ENCODE assay signal across 7 mouse cellular contexts in the genomic region with DNA sequence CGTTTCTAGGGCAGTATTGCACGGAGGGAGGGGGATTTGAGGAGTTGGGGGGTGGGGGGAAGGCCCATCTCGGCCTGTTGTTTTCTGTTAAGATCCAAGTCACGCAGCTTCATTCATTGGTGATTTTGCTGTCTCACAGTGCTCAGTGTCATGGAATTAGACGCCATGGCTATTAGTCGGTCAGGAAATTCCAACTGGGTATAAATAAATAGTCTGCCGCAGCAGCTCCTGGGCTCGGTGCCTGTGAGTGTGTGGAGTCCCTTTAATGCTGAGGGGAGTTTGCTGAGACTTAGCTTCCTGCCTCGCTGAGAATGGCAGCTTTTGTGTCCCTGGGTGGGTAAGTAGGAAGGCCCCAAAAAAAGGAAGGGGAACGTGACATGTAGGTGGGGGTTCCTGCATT.
DNase-seq lines count a peak whose midpoint lies in the region; ATAC-seq and TF ChIP-seq lines count a peak whose summit lies in the region.

No protein-coding gene starts in this region.

- peak overlapping the region; percentile 72 for H3K27ac ChIP-seq in hindbrain, embryonic 16.5 days (ENCODE audit: low read depth, low read length)
- peak overlapping the region; percentile 86 for H3K27ac ChIP-seq in lung, embryonic 14.5 days (ENCODE audit: low read depth)
- peak overlapping the region; percentile 79 for H3K27ac ChIP-seq in stomach, embryonic 16.5 days (ENCODE audit: low read length)

- H3K4me1 ChIP-seq in hindbrain, embryonic 16.5 days (ENCODE audit: control insufficient read depth, insufficient read depth, low read depth, low read length) = peaks cover 10% of the 10 kb centered on the region
- peaks cover 11% of the 10 kb centered on the region; the same call in 1 of the 2 replicates for H3K4me1 ChIP-seq in lung, embryonic 14.5 days (ENCODE audit: insufficient read depth)
- peaks cover 22% of the 10 kb centered on the region for H3K4me1 ChIP-seq in stomach, embryonic 16.5 days (ENCODE audit: control insufficient read depth, insufficient read depth, low read length)

- WGBS in hindbrain, embryonic 16.5 days = 26% methylated on average over 10 of the region's 10 CpGs
- WGBS in lung, embryonic 14.5 days = 3% methylated on average over 10 of the region's 10 CpGs
- 8% methylated on average over 10 of the region's 10 CpGs for WGBS in stomach, embryonic 16.5 days

- ATAC-seq in hindbrain, embryonic 16.5 days = peak; percentile 92
- ATAC-seq in lung, embryonic 14.5 days (ENCODE audit: insufficient read depth) = peak; percentile 84
- peak; percentile 79 for ATAC-seq in stomach, embryonic 16.5 days (ENCODE audit: insufficient read depth, low FRiP score)

- no peaks in the 10 kb centered on the region for H3K9me3 ChIP-seq in hindbrain, embryonic 16.5 days (ENCODE audit: control insufficient read depth, low read length)
- no peaks in the 10 kb centered on the region for H3K9me3 ChIP-seq in lung, embryonic 14.5 days (ENCODE audit: low read depth, low read length)
- no peaks in the 10 kb centered on the region for H3K9me3 ChIP-seq in stomach, embryonic 16.5 days (replicated peaks; ENCODE audit: control insufficient read depth, low read length)

- no peak overlapping the region for H3K9ac ChIP-seq in hindbrain, embryonic 16.5 days (ENCODE audit: low read depth, low read length)
- H3K9ac ChIP-seq in lung, embryonic 14.5 days = no peak overlapping the region
- peak overlapping the region; percentile 57; the same call in 1 of the 2 replicates for H3K9ac ChIP-seq in stomach, embryonic 16.5 days (ENCODE audit: low read length)

- H3K4me2 ChIP-seq in hindbrain, embryonic 16.5 days (ENCODE audit: low read length) = peak overlapping the region; percentile 34; the same call in 1 of the 2 replicates
- peak overlapping the region; percentile 46 for H3K4me2 ChIP-seq in lung, embryonic 14.5 days
- H3K4me2 ChIP-seq in stomach, embryonic 16.5 days (ENCODE audit: low read depth, low read length) = peak overlapping the region; percentile 37

- intact Hi-C loops in gastrocnemius, postnatal 14 days (cut with DNase I; ENCODE audit: low total_unique reads) = no loop called here

- H3K36me3 ChIP-seq in hindbrain, embryonic 16.5 days (ENCODE audit: control insufficient read depth, insufficient read depth, low read length) = no peaks in the 10 kb centered on the region
- no peaks in the 10 kb centered on the region for H3K36me3 ChIP-seq in lung, embryonic 14.5 days (ENCODE audit: insufficient read depth)
- no peaks in the 10 kb centered on the region for H3K36me3 ChIP-seq in stomach, embryonic 16.5 days (ENCODE audit: control insufficient read depth, insufficient read depth, low read length)

- H3K4me3 ChIP-seq in hindbrain, embryonic 16.5 days (ENCODE audit: low read length) = no peak overlapping the region
- H3K4me3 ChIP-seq in lung, embryonic 14.5 days (ENCODE audit: low read depth, low read length) = no peak overlapping the region
- H3K4me3 ChIP-seq in stomach, embryonic 16.5 days (replicated peaks; ENCODE audit: low read length) = 0 out of 2 replicates have a peak overlapping the region, but pooled peaks have one; percentile 3

- peak; percentile 33 for DNase-seq in right cerebral cortex, postnatal 4 days
- no peak for DNase-seq in right cerebral cortex, adult 2 months (ENCODE audit: low spot score in 2 of 2)
- DNase-seq in gastrocnemius, postnatal 14 days = peak; percentile 69
- peak; percentile 88 for DNase-seq in lung, embryonic 14.5 days
- no peak for DNase-seq in urinary bladder, adult 18-20 months (ENCODE audit: low spot score in 2 of 2)

- TF ChIP-seq CTCF in lung, embryonic 14.5 days (IDR thresholded peaks at IDR 0.05; ENCODE audit: low read depth) = no peak

- H3K27me3 ChIP-seq in hindbrain, embryonic 16.5 days (replicated peaks; ENCODE audit: control insufficient read depth, insufficient read depth, low read length) = no peaks in the 10 kb centered on the region; the same call in 1 of the 2 replicates
- no peaks in the 10 kb centered on the region for H3K27me3 ChIP-seq in lung, embryonic 14.5 days (ENCODE audit: insufficient read depth, low read length)
- H3K27me3 ChIP-seq in stomach, embryonic 16.5 days (ENCODE audit: control insufficient read depth, insufficient read depth, low read length) = no peaks in the 10 kb centered on the region

Comparison
In these comparisons a context has a peak if more than half of its experiments do, and no peak if none do; other contexts are left out.
1. DNase-seq: peak in right cerebral cortex, postnatal 4 days (single experiment), gastrocnemius, postnatal 14 days (single experiment) and lung, embryonic 14.5 days (single experiment); none in right cerebral cortex, adult 2 months (0 of 2) and urinary bladder, adult 18-20 months (0 of 2).
2. Peak in every context shown above with its lines, with median percentiles within 50 percentile points of each other: ATAC-seq, H3K27ac ChIP-seq and H3K4me2 ChIP-seq.